Mouse (Mus musculus) thymus, postnatal 25 days (tissue): ENCODE data around the gene Cnnm4.
A peak's percentile ranks its signal among the peaks of the same experiment; 100 is the strongest.
"Not testable (repeated sequence)": the region's sequence is repeated elsewhere in the genome, so short reads cannot be mapped to it uniquely, and the experiment has no call there.

ENCODE experiments used
- DNase-seq: peaks from one replicate; pipeline ENCODE4 v3.0.0; 2022

Gene Cnnm4

DNA sequence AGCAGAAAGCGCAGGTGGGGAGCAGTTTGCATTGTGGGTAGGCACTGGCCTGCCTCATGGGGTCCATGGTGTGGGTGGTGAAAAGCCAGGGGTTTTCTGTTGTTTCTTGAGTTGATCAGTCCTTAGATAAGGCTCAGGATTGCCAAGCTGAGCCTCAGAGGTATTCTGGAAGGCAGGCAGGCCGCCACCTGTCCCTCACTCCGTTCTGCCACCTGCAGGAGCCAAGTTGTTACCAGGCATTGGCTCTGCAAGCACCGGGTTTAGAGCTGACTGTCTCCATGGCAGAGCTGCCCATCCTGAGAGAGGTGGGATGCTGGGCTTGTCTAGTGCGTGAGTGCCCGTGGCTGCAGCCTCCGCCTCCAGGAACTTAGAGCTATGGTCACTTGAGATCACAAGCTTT is 50.8 kb downstream of the Cnnm4 start:
- DNase-seq = no peak

DNA sequence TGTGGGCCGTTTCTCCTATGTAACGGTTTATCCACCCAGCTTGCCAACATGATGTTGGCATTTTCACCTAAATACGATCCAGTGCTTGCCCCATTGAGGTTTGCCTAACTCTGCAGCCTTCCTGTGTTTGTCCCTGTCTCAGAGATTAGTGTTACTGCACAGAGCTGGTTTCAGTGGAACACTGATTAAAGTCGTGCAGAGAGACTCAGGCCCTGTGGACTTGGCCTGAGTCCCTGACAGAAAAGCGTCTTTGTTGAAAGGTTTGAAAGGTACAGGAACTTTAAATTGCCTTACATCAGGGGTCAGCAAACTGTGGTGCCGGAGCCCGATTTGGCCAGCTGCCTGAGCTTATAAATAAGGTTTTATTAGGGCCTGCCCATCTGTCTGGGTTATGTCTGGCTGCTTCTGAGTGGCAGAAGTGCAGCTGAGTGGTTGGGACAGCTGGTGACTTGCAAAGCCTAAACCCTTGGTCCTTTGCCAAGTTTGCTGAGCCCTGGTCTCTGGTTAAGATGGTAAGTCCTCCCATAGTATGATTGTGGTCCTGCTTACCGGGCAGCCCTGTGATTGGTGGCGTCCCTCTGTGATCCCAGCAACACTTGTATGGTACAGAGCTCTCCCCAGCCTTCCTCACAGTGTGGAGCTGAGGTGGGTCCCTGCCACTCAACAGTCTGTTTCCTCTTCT is 52.1 kb downstream of the Cnnm4 start:
- no peak for DNase-seq

DNA sequence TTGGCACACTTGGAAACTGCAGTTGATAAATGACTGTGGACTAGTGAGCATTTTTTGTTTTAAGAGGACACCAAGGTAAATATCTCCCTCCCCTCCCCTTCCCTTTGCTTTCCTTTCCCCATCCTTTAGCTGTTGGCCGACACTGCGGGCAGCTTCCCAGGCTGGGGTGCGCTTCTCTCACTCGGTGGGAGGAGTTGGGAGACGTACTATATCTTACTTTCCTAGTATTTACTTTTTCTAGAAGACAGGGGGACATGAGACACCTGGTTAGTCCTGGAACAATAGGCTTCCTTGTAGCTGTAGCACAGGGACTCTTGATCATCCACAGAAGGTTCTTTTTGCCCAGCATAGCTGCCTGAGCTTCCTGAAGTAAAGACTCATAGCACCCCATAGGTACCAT is 52.6 kb downstream of the Cnnm4 start:
- DNase-seq = no peak

DNA sequence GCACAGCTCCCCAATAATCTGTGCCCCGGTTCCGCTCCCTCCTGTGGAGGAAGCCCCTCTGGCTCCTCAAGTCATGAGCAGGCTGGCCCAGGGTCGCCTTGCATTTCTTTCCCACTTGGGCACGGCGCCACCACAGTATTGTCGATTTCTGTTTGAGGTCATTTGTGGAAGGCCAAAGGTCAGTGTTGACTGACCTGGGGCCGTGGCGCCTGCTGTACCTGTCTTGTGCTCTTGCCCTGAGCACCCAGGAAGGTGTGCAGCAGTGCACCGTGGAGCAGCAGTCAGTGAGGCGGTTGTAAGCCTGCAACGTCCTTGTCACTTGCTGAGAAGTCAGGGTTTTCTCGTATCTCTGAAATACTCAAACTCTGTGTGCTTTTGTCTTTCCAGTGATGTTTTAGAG is 54.4 kb downstream of the Cnnm4 start:
- no peak for DNase-seq

DNA sequence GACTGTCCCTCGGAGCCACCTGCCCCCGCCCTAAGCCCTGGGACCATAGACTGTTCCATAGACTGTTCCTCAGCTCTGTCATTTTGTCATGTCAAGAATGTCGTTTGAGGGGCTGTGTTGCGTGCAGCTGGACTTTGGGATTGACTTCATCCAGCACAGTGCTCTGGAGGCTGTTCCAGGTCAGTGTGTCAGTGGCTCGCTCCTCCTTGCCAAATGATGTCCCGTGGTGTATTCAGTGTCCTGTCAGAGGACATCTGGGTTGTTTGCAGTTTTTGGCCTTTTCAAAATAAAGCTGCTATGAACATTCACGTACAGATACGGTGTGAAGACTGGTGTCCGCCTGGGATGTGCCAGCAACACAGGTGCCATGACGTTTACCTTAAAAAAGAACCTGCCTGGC is 55.5 kb downstream of the Cnnm4 start:
- no peak for DNase-seq

DNA sequence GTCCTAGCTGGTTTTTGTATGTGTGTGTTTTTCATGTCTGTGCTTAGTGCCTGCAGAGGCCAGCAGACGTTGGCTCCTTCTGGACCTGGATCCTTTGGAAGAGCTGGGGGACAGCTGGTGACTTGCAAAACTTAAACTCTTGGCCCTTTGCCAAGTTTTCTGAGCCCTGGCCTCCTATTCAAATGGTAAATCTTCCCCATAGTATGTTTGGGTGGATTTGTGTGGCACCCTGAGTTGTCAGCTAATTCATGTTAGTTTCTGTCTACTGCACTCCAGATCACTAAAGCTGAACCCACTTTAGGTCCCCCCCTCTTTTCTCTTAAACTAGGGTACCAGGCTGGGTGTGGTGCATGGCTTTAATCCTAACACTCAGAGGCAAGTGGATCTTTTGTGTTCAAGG is 56.9 kb downstream of the Cnnm4 start:
- no peak for DNase-seq

DNA sequence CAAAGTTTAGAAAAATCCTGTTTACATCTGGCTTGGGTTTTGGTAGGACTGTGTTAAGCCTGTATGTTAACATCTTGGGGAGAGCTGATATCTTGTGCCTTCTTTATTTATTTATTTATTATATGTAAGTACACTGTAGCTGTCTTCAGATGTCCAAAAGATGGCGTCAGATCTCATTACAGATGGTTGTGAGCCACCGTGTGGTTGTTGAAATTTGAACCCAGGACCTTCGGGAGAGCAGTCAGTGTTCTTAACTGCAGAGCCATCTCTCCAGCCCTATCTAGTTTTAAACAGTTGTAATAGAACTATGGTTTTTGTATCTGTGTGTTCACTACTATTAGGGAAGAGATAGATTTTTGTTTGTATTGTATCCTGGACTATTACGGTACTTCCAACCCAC is 57.9 kb downstream of the Cnnm4 start:
- DNase-seq = no peak

DNA sequence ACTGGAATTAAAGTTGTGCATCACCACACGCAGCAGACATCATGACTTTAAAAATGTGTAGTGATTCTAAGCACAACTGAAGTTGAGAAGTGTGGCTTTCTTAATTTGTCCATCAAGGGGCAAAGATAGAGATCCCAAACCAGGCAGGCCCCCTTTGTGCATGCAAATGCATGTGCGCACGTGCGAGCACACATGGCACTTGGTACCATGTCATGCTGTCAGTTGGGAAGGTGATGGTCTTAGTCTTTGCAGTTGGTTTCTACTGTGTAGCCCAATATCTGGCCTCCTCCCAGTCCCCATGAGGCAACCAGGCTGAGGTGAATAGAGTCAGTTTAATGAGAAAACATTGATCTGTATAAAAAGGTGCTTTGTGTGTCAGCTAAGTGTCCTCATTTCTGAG is 58.5 kb downstream of the Cnnm4 start:
- no peak for DNase-seq

DNA sequence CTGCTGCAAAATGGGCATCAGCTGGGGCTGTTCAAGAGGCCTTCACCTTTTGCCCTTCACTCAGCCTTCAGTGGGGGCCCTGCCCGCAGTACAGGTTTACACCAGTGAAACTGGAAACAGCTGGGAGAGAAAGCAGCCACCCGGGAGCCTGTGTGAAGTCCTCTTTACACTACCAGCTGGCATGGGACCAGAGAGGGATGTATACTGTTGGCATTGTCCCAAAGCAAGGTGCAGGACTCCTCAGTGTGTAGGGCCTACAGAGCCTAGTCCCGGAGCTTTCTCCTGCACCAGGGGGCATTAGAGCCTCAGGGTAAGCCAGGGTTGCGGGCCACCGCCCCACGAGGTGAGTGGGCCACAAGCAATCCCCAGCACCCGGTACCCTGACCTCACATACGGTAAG is 59.1 kb downstream of the Cnnm4 start:
- no peak for DNase-seq

DNA sequence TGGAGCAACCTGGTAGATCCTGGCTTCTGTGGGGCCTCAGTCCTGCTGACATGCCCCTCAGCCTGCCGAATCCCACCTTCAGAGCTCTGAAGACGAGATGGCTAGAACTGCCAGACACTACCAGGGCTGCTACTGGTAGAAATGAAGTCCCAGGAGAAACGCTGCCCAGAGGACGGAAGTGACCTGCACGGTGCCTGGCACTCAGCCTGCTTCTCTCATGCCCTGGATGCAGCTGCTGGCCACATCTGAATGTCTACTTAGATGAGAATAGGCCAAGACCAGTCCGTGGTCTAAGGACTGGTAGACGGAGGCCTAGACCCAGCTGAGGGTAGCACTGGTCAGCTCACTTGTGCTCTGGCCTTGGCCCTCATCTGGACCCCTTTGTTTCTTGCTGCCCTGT is 59.5 kb downstream of the Cnnm4 start:
- no peak for DNase-seq

DNA sequence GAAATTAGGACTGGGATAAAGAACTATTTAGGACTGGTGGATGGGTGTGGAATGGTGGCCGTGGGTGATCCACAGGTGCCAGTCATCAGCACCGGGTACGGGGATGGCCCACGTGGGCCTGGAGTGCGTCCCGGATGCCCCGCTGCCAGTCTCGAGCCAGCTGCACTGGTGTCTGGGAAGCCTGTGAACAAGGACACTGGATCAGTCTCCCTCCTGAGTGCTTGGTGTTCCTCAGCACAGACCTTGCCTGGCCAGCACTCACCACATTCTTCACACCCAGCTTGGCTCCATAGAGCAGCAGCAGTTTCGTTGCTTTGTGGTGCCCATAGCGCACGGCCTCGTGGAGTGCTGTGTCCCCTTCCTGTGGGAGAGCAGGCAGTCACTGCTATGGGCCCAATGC is 60.0 kb downstream of the Cnnm4 start:
- no peak for DNase-seq

DNA sequence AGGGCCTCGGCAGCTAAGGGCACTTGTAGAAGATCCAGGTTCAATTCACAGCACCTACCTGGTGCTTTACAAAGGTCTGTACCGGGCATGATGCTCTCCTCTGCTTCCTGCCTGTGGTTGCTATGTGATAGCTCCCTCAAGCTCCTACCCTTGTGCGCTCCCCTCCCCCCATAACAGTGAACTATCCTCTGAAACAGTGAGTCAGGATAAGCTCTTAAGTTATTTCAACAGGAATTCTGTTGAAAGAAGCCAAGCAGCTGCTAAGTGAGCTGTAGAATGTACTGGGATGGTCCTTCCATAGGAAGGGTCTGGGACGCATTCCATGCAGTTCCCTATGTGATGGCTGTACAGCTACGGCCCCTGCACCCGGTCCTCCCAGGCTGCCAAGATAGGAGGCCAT is 62.1 kb downstream of the Cnnm4 start:
- no peak for DNase-seq

DNA sequence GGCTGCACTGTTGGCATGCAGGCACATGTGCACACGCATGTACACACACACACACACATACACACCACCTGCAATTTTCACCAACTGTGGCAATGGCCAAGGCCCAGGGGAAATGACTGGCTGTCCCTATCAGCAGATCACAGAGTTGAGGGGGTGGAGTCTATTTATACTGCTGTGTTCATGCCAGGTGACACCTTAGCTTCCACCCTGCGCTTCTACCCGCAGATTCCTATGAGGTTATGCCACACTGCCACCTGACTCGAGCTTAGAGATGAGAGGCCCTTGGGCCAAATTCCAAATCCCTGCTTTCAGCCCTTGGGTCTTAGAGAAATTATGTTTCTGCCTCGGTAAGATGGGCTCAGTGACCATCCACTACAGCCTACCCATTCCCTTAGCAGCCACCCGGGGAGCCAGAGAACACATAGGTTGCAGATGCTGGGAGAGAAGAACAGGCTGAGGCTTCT is 63.2 kb downstream of the Cnnm4 start:
- DNase-seq = no peak

DNA sequence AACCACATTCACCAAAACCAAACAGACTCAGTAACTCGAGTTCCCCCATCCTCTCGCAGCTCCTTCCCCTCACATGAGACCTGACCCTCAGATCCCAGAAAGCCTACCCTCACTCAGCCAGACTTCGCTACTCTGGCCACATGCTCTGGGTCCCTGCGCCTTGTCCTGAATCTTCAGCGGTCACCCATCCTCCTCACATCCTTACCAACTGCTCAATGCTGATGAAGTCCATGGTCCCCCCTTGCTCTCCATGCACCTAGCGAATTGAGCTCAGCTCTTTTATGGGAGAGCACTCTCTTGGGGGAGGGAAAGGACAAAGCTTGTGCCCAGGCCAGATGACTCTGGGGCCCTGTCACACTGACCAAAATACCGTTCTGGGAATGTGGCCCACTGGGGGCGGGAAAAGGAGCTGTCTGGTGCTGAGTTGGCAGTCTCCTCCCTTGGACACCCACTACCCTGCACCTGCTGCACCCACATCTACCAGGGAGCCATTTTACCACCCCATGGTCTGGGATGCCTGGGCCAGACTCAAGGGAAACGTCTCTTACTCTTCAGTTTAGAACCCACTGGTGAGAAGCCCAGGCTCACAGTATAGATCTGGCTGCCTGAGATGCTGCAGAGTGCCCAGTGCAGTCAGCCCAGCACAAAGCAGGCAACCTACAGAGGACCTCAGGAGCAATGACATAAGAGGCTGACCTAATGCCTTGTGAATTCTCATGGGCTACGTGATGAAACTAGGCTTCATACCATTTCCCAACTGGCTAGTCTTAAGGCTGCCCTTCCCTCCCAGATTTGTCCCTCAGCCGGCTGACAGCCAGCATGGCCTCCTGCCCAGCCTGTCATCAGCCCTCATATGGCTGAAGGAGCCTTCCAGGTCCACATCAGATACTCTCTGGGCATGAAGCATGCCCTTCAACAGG is 64.3 kb downstream of the Cnnm4 start:
- DNase-seq = no peak

DNA sequence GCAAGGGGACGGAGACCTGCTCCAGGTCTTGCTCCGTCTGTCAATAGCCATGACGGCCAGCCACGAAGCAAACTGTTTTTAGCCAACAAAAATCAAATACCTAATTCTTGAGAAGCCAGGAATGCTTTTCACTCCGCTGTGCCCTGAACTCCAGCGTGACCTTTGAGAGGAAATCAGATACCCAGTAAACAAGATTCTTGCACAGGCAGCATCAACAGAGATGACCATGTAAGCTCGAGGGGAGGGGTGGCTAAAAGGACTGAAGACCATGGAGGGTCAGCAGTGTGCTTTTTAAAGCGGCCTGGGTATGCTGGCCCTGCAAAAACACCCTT is 64.9 kb downstream of the Cnnm4 start:
- DNase-seq = no peak

DNA sequence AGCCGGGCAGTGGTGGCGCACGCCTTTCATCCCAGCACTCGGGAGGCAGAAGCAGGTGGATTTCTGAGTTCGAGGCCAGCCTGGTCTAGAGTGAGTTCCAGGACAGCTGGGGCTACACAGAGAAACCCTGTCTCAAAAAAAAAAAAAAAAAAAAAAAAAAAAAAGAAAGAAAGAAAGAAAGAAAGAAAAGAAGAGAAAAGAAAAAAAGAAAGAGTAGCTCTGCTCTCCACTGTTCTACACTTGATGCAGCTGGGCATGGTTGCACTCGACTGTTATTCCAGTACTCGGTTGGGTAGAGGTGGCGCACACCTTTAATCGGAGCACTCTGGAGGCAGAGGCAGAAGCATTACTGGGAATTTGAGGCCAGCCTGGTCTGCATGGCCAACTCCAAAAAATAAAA is 65.4 kb downstream of the Cnnm4 start, which contains the start of gene Ankrd23:
TSS of gene Ankrd23 (minus strand) at position 101 of the 400 bp plus-strand sequence.
- not testable (repeated sequence) for DNase-seq

DNA sequence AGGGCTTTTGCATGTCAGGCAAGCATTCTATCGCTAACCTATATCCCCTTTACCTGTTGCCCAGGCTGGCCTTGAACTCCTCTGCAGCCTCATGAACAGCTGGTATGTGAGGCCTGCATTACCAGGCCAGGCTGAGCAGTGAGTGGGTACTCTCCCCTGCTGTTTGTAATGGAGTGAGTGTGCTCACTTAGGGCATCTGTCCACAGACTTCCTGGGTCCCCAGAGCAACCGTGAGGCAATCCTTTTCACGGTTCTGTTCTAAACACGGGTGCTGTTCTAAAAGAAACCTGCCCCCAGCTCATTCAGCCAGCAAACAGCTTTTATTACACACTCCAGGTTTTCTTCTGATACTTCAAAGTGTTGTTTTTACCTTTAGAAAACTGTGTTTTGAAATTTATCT is 67.3 kb downstream of the Cnnm4 start:
- no peak for DNase-seq

DNA sequence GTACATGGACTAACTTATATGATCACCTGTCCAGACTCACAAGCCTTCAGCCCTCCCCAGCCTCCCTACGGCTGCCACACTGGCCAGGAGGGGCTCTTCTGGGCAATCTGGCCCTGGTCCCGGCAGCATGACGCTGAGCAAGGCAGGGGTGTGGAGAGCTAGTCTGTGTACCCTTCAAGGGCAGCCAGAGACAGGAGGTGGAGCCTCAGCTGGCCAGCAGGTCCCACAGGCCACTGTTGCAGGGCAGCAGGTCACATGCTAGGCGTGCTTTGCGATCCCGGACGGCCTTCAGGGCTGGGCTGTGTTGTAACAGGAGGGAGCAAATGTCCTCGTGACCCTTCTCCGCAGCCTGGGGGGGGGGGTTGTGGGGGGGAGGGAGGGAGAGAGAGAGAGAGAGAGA is 67.8 kb downstream of the Cnnm4 start, which contains the start of gene Gm42417:
TSS of gene Gm42417 (minus strand) at position 244 of the 400 bp plus-strand sequence.
- no peak for DNase-seq

DNA sequence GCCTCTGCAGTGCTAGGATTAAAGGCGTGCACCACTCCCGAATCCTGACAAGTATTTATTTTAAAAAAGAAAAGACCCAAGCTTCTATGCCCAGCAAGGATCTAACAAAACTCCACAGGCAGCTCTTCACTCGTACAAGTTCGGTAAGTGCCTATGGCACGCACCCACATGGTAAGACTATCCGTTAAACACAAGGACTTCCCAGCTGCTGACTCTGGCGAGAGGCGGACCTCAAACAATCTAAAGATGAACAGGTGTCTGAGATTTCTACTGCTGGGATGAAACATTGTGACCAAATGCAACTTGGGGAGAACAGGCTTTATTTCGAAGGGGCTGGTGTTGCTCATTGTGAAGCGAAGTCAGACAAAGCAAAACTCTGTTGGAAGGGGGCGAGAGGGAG is 68.7 kb downstream of the Cnnm4 start:
- DNase-seq = no peak

DNA sequence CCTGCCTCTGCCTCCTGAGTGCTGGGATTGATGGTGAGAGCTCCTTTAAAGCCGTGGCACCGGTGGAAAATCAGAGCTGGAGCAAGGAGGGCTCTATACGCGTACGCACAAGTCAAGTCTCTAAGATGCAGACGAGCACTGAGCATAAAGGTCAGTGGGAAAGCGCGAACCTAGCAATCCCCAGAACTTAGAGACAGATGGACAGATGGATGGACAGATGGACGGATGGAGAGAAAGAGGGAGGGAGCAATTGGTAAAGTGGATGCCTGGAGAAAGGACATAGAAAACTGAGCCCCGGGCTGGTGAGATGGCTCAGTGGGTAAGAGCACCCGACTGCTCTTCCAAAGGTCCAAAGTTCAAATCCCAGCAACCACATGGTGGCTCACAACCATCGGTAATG is 69.4 kb downstream of the Cnnm4 start:
- DNase-seq = no peak

DNA sequence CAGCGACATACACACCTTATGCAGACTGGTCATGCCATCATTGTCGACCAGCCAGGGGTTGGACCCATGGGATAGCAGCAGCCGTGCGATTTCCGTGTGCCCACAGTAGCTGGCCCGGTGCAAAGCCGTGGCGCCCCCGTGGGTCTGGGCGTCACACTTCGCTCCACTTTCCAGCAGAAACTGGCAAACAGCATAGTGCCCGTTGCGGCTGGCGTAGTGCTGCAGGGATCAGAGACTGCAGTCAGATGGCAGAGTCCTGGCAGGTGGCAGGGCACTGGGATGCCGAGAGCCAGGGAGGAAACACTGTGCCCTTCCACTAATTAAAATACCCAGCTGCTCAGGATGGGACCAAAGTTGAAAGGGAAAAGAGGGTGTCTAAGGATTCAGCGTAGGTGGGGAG is 70.4 kb downstream of the Cnnm4 start:
- DNase-seq = no peak

DNA sequence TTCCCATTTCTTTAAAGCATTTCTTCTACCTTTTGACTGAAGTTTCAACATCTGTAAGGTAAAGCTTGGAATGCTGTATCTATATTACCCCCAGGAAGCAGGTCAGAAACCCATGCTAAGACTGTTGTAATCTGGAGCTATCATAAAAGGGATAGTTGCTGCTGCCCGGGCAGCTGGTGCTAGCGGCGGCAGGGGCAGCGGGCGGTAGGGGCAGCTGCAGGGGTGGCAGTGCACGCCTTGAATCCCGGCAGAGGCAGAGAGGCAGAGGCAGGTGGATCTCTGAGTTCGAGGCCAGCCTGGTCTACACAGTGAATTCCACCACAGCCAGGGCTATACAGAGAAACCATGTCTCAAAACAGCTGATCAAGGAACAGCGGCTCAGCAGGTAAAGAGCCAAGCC is 71.5 kb downstream of the Cnnm4 start:
- no peak for DNase-seq

DNA sequence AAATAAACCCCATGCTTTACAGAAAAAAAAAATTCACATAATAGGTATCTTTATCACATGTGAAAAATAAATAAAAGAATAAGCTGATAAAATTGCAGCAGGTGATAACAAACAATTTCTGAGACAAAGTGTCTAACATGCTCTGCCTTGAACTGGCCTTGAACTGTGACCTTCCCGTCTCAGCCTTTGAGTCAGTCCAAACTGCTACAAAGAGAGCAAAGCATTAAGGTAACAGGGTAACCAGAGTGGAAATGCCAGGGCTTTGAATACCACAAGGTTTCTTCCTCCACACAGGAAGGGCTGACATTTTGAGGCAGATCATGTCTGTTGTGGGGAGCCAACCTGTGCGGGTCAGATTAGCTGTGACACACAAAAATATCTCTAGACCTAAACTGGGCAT is 74.0 kb downstream of the Cnnm4 start:
- DNase-seq = no peak

DNA sequence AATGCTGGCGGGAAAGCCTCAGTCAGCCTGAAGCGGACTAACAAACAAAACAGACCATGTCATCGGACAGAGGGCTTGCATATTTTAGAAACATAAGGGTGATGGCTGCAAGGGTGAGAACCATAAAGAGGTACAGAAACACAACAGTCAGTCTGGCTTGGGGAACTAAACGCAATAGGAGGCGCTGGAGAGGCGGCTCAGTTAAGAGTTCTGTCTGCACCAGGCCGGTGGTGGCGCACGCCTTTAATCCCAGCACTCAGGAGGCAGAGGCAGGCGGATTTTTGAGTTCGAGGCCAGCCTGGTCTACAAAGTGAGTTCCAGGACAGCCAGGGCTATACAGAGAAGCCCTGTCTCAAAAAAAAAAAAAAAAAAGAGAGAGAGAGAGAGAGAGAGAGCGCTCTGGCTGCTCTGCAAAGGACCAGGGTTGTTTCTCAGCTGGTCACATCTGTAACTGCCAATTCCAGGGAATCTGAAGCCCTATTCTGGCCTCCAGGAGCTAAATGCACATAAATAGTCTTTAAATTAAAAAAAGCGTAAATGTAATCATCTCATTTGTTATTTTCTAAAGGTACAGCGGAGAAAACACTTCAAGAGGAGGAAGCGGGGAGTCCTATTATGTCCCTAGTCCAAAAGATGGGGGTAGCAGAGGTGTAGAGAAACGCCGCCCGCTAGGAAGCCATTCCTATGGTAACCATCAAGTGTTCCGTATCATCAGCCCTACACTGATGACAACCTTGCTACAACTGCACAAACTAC is 74.6 kb downstream of the Cnnm4 start:
- DNase-seq = peak; percentile 62
